Mouse (Mus musculus): ENCODE results near the gene F830045P16Rik. TPM values are rescaled to one million over a fixed set of nuclear protein-coding genes. Genes with fewer than 3 reads are reported as not detected.
A peak's percentile ranks its signal among the peaks of the same experiment; 100 is the strongest.

F830045P16Rik gene
- polyA plus RNA-seq (2015; fragmentation: Nextera tagmentation; extraction: Ambion mirVana), result not detected in 2 replicates

DNA sequence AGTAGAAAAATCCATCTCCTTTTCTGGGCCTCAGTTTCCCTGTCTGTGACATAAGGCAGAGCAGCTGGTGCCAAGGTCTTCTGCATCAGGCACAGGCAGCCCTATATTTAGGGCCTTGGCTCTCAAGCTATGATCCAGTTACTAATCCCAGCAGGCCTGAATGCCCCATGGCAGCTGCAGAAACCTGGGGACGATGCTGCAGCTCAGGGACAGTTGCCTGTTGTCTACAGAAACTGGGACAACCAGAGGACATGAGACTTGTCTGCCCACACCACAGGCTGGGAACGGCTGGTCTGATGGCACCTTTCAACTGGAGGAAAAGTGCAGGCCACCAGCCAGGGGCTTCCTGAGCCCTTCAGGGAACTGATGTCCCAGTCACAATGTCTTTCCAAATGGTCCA is at the start of gene F830045P16Rik:
F830045P16Rik (minus strand) TSS at position 226 of the 400 bp plus-strand sequence.
- ATAC-seq (ENCODE audit: insufficient number of reproducible peaks, insufficient read depth, low FRiP score, low TSS enrichment, low read depth), result no peak
- no peaks in the 10 kb centered on the region for H3K36me3 ChIP-seq
- no peaks in the 10 kb centered on the region for H3K9me3 ChIP-seq
- WGBS, result 46% methylated on average over 2 of the region's 2 CpGs
- H3K27ac ChIP-seq, result no peak within 1 kb of the TSS
- no peak within 1 kb of the TSS for H3K4me3 ChIP-seq
- H3K9ac ChIP-seq, result no peak within 1 kb of the TSS
- H3K27me3 ChIP-seq, result no peaks in the 10 kb centered on the region
- no peak within 1 kb of the TSS for H3K4me2 ChIP-seq
- no peaks in the 10 kb centered on the region for H3K4me1 ChIP-seq

DNA sequence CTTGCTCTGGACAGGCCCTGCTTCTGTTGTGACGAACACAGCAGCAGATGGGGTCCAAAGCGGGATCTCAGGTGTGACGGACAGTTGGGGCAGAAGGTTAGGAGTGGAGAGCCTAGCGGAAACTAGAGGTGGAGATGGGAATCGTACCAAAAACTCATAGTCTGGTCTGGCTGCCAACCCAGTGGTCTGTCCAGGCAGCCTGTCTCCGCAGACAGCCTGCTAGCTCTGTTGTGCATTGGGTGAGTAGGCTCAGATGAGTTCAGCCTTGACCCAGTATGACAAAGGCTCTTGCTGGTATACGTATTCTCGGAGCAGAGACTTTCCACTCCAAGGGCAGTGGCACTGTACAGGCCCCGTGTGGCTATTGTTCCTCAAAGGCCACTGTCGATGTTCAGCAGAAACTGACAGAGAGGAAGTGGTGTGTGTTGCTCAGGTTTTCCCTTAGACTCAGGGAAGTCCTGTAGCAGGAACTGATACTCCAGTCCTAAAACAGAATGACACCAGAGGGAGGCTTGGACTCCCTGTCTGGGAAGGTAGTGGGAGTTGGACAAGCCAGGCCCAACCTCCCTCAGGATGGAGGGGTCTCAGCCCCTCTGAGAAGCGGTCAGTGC is 49.6 kb upstream of the F830045P16Rik start:
- no peaks in the 10 kb centered on the region; the same call in 1 of the 2 replicates for H3K27me3 ChIP-seq
- 80% methylated on average over 11 of the region's 11 CpGs for WGBS
- ATAC-seq (ENCODE audit: insufficient number of reproducible peaks, insufficient read depth, low FRiP score, low TSS enrichment, low read depth), result no peak

DNA sequence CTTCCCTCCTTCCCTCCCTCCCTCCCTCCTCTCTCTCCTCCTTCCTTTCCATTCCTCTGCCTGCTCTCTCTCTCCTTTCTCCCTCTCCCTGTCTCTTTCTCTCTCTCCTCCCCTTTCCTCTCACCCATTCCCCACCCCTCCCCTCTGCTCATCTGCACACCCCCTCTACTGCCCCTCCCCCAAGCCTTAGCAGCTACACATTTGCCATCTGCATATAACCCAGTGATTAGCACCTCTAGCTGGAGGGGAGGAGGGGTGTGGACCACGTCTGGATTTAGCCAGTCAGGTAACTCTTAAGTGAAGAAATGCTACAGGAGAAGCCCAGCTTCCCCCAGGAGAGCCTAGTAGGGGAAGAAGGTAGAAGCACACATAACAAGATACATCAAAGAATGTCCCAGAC is 48.5 kb upstream of the F830045P16Rik start:
- Histone ChIP-seq H3K9me3 (no peaks in the 10 kb centered on the region), H3K9ac (no peak overlapping the region), H3K27me3 (no peaks in the 10 kb centered on the region; the same call in 1 of the 2 replicates), H3K4me1 (peaks cover 9% of the 10 kb centered on the region), H3K4me3 (no peak overlapping the region), H3K4me2 (no peak overlapping the region), H3K27ac (no peak overlapping the region), H3K36me3 (no peaks in the 10 kb centered on the region)
- ATAC-seq (ENCODE audit: insufficient number of reproducible peaks, insufficient read depth, low FRiP score, low TSS enrichment, low read depth), result no peak
- WGBS, result 10% methylated on average over 1 of the region's 1 CpGs

More for the DNA sequence above, 49.6 kb upstream of the F830045P16Rik start:
- no peaks in the 10 kb centered on the region for H3K9me3 ChIP-seq
- H3K9ac ChIP-seq, result no peak overlapping the region
- no peak overlapping the region for H3K27ac ChIP-seq
- H3K4me2 ChIP-seq, result no peak overlapping the region
- no peaks in the 10 kb centered on the region for H3K36me3 ChIP-seq
- peaks cover 9% of the 10 kb centered on the region for H3K4me1 ChIP-seq
- no peak overlapping the region for H3K4me3 ChIP-seq

DNA sequence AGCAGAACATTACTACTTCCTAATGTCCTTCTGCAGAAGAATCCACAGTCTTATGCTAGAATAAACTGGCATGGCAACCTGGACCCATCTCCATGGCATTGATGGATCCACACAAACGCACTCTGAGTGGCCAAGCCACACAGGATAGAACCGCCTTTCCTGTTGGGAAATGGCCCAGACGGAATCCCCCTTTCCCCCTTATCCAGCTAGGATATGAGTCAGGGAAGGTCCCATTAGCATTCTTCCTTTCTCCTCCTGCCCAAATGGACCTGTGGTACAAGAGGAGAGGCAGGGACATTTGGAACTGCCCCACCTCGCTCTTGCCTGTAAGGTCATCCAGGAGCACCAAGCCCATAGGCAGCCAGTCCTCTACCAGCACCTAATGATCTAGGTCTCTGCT is 45.9 kb upstream of the F830045P16Rik start:
- Histone ChIP-seq H3K27me3 (peaks cover under 1% of the 10 kb centered on the region; the same call in 1 of the 2 replicates), H3K27ac (no peak overlapping the region), H3K9ac (no peak overlapping the region), H3K36me3 (no peaks in the 10 kb centered on the region), H3K9me3 (no peaks in the 10 kb centered on the region), H3K4me2 (no peak overlapping the region), H3K4me1 (0 out of 2 replicates have a peak, but pooled peaks cover 4% of the 10 kb centered on the region), H3K4me3 (no peak overlapping the region)
- WGBS, result 76% methylated on average over 4 of the region's 4 CpGs
- no peak for ATAC-seq (ENCODE audit: insufficient number of reproducible peaks, insufficient read depth, low FRiP score, low TSS enrichment, low read depth)

- no peak overlapping the region for H3K4me2 ChIP-seq
- H3K4me3 ChIP-seq, result no peak overlapping the region
- no peak overlapping the region for H3K9ac ChIP-seq
- ATAC-seq (ENCODE audit: insufficient number of reproducible peaks, insufficient read depth, low FRiP score, low TSS enrichment, low read depth), result no peak
- 0 out of 2 replicates have a peak, but pooled peaks cover 4% of the 10 kb centered on the region for H3K4me1 ChIP-seq
- H3K27me3 ChIP-seq, result peaks cover 5% of the 10 kb centered on the region; the same call in 1 of the 2 replicates
- WGBS, result 61% methylated on average over 3 of the region's 3 CpGs
- no peak overlapping the region for H3K27ac ChIP-seq
- H3K9me3 ChIP-seq, result no peaks in the 10 kb centered on the region
- H3K36me3 ChIP-seq, result no peaks in the 10 kb centered on the region
Measured at GRCm38 (mm10) chr2:129581826-129582225, 45.4 kb upstream of the F830045P16Rik start.

DNA sequence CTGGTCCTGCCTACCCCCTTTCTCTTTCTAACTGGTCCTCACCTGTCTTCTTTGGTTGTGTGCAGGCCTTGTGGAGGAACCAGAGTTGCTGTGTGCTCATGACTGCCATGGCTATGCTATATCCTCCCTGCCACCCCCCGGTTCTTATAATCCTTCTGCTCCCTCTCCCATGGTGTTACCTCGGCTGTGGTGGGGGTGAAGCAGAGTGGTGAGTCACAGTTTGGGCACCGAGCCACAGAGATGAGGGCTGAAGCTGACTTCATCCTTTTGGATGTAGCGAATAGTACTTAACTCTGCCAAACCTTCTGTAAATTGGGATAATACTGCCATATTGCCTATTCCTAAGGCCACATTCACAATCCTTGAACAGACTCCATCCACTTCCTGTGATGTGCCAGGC is 44.3 kb upstream of the F830045P16Rik start:
- ATAC-seq (ENCODE audit: insufficient number of reproducible peaks, insufficient read depth, low FRiP score, low TSS enrichment, low read depth), result no peak
- H3K4me2 ChIP-seq, result no peak overlapping the region
- H3K27me3 ChIP-seq, result peaks cover 12% of the 10 kb centered on the region; the same call in 1 of the 2 replicates
- no peaks in the 10 kb centered on the region for H3K9me3 ChIP-seq
- 83% methylated on average over 4 of the region's 4 CpGs for WGBS
- H3K4me1 ChIP-seq, result 0 out of 2 replicates have a peak, but pooled peaks cover 4% of the 10 kb centered on the region
- no peaks in the 10 kb centered on the region for H3K36me3 ChIP-seq
- no peak overlapping the region for H3K9ac ChIP-seq
- H3K4me3 ChIP-seq, result no peak overlapping the region
- no peak overlapping the region for H3K27ac ChIP-seq

GRCm38 (mm10) chr2:129576611-129577447 is 40.4 kb upstream of the F830045P16Rik start:
- Histone ChIP-seq H3K4me3 (no peak overlapping the region), H3K4me1 (peaks cover 20% of the 10 kb centered on the region), H3K36me3 (no peaks in the 10 kb centered on the region), H3K27me3 (peaks cover 38% of the 10 kb centered on the region), H3K9me3 (no peaks in the 10 kb centered on the region), H3K27ac (no peak overlapping the region), H3K4me2 (no peak overlapping the region), H3K9ac (no peak overlapping the region)
- ATAC-seq (ENCODE audit: insufficient number of reproducible peaks, insufficient read depth, low FRiP score, low TSS enrichment, low read depth), result no peak
- WGBS, result 83% methylated on average over 8 of the region's 8 CpGs

DNA sequence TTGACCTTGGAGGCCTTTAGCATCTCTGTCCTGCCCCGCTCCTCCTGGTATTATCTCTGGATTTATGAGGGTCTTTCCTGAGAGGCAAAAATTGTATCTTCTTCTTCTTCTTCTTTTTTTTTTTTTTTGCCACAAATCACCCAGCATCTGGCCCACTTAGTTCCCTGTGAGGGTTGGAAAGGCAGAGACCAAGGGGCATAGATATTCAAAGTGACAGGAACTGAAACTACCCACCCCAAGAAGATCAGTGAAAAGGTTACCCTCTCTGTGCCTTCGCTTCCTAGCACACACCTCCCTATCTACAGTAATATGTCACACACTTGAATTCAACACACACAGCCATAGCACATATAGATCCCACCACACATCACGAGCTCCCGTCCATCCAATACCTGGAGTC is 38.7 kb upstream of the F830045P16Rik start:
- no peak overlapping the region; the same call in 1 of the 2 replicates for H3K9ac ChIP-seq
- no peak for ATAC-seq (ENCODE audit: insufficient number of reproducible peaks, insufficient read depth, low FRiP score, low TSS enrichment, low read depth)
- H3K9me3 ChIP-seq, result no peaks in the 10 kb centered on the region
- no peak overlapping the region for H3K4me3 ChIP-seq
- 93% methylated on average over 4 of the region's 4 CpGs for WGBS
- H3K4me2 ChIP-seq, result 0 out of 2 replicates have a peak overlapping the region, but pooled peaks have one; percentile 63
- peaks cover 38% of the 10 kb centered on the region for H3K27me3 ChIP-seq
- H3K36me3 ChIP-seq, result no peaks in the 10 kb centered on the region
- H3K4me1 ChIP-seq, result peaks cover 20% of the 10 kb centered on the region
- no peak overlapping the region for H3K27ac ChIP-seq

DNA sequence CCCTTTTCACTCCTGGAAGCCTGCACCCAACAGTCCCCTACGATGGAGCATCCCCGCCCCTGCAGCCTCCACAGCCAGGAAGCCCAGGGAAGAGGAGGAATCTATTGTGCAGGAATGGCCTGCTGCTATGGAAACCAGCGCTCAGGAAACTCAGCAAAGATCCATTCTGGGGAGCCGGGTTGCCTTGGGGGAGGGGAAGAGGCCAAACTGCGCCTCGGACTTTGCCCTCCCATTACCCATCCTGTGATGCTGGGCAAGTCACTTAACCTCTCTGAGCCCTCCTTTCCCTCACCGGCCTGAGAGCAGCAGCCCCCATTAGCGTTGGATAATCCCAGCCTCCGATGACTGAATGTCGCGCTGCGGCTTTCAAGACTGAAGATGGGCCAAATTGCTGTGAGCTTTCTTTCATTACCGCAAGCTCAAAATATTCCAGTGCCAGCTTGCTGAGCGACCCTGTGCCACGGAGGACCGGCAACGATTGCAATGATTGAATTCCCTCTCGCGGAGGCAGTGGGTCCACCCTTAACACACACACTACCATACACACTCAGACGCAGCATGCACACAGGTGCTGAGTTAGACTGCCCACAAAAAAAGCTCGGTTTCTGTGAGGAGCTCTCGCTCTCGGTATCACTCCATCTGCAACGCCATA is 38.1 kb upstream of the F830045P16Rik start:
- 8% methylated on average over 24 of the region's 24 CpGs for WGBS
- peak overlapping the region; percentile 44; the same call in 1 of the 2 replicates for H3K9ac ChIP-seq

GRCm38 (mm10) chr2:129573701-129574273 is 37.4 kb upstream of the F830045P16Rik start:
- Histone ChIP-seq H3K9me3 (no peaks in the 10 kb centered on the region), H3K4me2 (peak overlapping the region; percentile 63), H3K4me1 (peaks cover 20% of the 10 kb centered on the region), H3K9ac (peak overlapping the region; percentile 44; the same call in 1 of the 2 replicates), H3K27me3 (peaks cover 38% of the 10 kb centered on the region), H3K36me3 (no peaks in the 10 kb centered on the region), H3K4me3 (peak overlapping the region; percentile 29; the same call in 1 of the 2 replicates), H3K27ac (no peak overlapping the region)
- WGBS, result 10% methylated on average over 4 of the region's 4 CpGs
- no peak for ATAC-seq (ENCODE audit: insufficient number of reproducible peaks, insufficient read depth, low FRiP score, low TSS enrichment, low read depth)

More for the DNA sequence above, 38.1 kb upstream of the F830045P16Rik start:
- Histone ChIP-seq H3K36me3 (no peaks in the 10 kb centered on the region), H3K27ac (no peak overlapping the region), H3K27me3 (peaks cover 38% of the 10 kb centered on the region), H3K4me3 (peak overlapping the region; percentile 29), H3K4me1 (peaks cover 20% of the 10 kb centered on the region), H3K4me2 (peak overlapping the region; percentile 63), H3K9me3 (no peaks in the 10 kb centered on the region)
- no peak for ATAC-seq (ENCODE audit: insufficient number of reproducible peaks, insufficient read depth, low FRiP score, low TSS enrichment, low read depth)

- H3K36me3 ChIP-seq, result no peaks in the 10 kb centered on the region
- H3K27me3 ChIP-seq, result peaks cover 18% of the 10 kb centered on the region
- no peak overlapping the region for H3K4me2 ChIP-seq
- peaks cover 16% of the 10 kb centered on the region for H3K4me1 ChIP-seq
- no peaks in the 10 kb centered on the region for H3K9me3 ChIP-seq
- ATAC-seq (ENCODE audit: insufficient number of reproducible peaks, insufficient read depth, low FRiP score, low TSS enrichment, low read depth), result no peak
- no peak overlapping the region for H3K27ac ChIP-seq
- no peak overlapping the region for H3K4me3 ChIP-seq
- WGBS, result 70% methylated on average over 5 of the region's 5 CpGs
- H3K9ac ChIP-seq, result no peak overlapping the region
Measured at GRCm38 (mm10) chr2:129569556-129569955, 33.2 kb upstream of the F830045P16Rik start.

Data from embryonic facial prominence, embryonic 13.5 days (tissue).